Mouse (Mus musculus) heart, adult 2 months (tissue): ENCODE measurements at regions not wholly inside any gene's neighbourhood (a gene's known extent, or its start where the extent isn't known, plus 50 kb on each side); places are given as distances from the start of the nearest gene placed in this dataset.
A peak's percentile ranks its signal among the peaks of the same experiment; 100 is the strongest.

Source experiments
- DNase-seq, 2 experiments: peaks; one replicate each; pipeline ENCODE4 v3.0.0; 2021
- H3K27ac ChIP-seq: fragments of 200-600 bp; 2 replicates; pipeline ENCODE4 v1.8.1; 2022
- H3K27me3 ChIP-seq: fragments of 200-500 bp; 2 replicates; pipeline ENCODE4 v1.6.1; 2012; ENCODE audit warnings: mild to moderate bottlenecking, low read length, inconsistent platforms, mixed read lengths; ENCODE audit not compliant: control insufficient read depth, insufficient read depth
- H3K36me3 ChIP-seq: fragments of 200-500 bp; 2 replicates; pipeline ENCODE4 v1.6.1; 2012; ENCODE audit warnings: low read length, inconsistent platforms; ENCODE audit not compliant: control insufficient read depth, insufficient read depth
- H3K4me1 ChIP-seq: fragments of 200-500 bp; 2 replicates; pipeline ENCODE4 v1.6.1; 2011; ENCODE audit warnings: low read length; ENCODE audit not compliant: control insufficient read depth, insufficient read depth
- H3K4me3 ChIP-seq: fragments of 200-600 bp; 2 replicates; pipeline ENCODE4 v1.8.1; 2022
- H3K79me2 ChIP-seq: fragments of 200-500 bp; replicated peaks from 2 replicates; pipeline ENCODE4 v1.6.1; 2012; ENCODE audit warnings: mild to moderate bottlenecking, inconsistent platforms, low read length, moderate library complexity, mixed read lengths; ENCODE audit not compliant: control insufficient read depth, insufficient read depth
- H3K9ac ChIP-seq: fragments of 200-500 bp; 2 replicates; pipeline ENCODE4 v1.6.1; 2012; ENCODE audit warnings: low read depth, mild to moderate bottlenecking, control low read depth, inconsistent platforms, low read length, mixed read lengths
- CTCF ChIP-seq: fragments of 200-600 bp; IDR thresholded peaks from 2 replicates; pipeline ENCODE4 v1.8.1; 2022; ENCODE audit warnings: antibody characterized with exemption, mild to moderate bottlenecking, moderate library complexity
- EP300 ChIP-seq: fragments of 200-500 bp; IDR thresholded peaks from 2 replicates; pipeline ENCODE4 v1.6.1; 2011; ENCODE audit warnings: low read depth, low read length, control low read depth; ENCODE audit not compliant: insufficient read depth
- POLR2A ChIP-seq: fragments of 200-500 bp; IDR thresholded peaks from 2 replicates; pipeline ENCODE4 v1.6.1; 2011; ENCODE audit warnings: mild to moderate bottlenecking, low read depth, low read length, control low read depth; ENCODE audit not compliant: insufficient read depth
- WGBS: fragments of 180-500 bp; shearing (Covaris S2); methylation state at CpG from one replicate; pipeline ENCODE4 v1.1.7; 2018; 5-methylcytosine and 5-hydroxymethylcytosine counted together
- intact Hi-C: fragments of 180-260 bp; cut with DNase I; formaldehyde crosslinking; loops from one replicate; pipeline ENCODE4 v1.15.1; 2025

- Histone ChIP-seq H3K4me3 (no peak overlapping the region), H3K4me1 (no peaks in the 10 kb centered on the region), H3K27me3 (peaks cover 5% of the 10 kb centered on the region), H3K36me3 (no peaks in the 10 kb centered on the region), H3K27ac (no peak overlapping the region), H3K79me2 (no peaks in the 10 kb centered on the region), H3K9ac (no peak overlapping the region)
- WGBS, result 55% methylated on average over 8 of the region's 8 CpGs
- TF ChIP-seq CTCF (no peak), POLR2A (no peak), EP300 (no peak)
- no peak for DNase-seq
- intact Hi-C loops, result no loop called here
Measured at GRCm38 (mm10) chr13:83744110-83744752, 240.4 kb downstream of the Mef2c start.

- H3K27me3 ChIP-seq, result peaks cover 2% of the 10 kb centered on the region; the same call in 1 of the 2 replicates
- H3K4me1 ChIP-seq, result no peaks in the 10 kb centered on the region
- 1% methylated on average over 38 of the region's 38 CpGs for WGBS
- H3K36me3 ChIP-seq, result no peaks in the 10 kb centered on the region
- TF ChIP-seq POLR2A, result no peak
- TF ChIP-seq CTCF, result no peak
- no peak for TF ChIP-seq EP300
- H3K27ac ChIP-seq, result no peak overlapping the region
- no peaks in the 10 kb centered on the region for H3K79me2 ChIP-seq
- H3K9ac ChIP-seq, result no peak overlapping the region
- peak overlapping the region; percentile 25; the same call in 1 of the 2 replicates for H3K4me3 ChIP-seq
- intact Hi-C loops, result no loop called here
- DNase-seq, result peak in 1 of 2 experiments; percentile 18
Measured at GRCm38 (mm10) chr13:83744981-83745555, 241.2 kb downstream of the Mef2c start.

DNA sequence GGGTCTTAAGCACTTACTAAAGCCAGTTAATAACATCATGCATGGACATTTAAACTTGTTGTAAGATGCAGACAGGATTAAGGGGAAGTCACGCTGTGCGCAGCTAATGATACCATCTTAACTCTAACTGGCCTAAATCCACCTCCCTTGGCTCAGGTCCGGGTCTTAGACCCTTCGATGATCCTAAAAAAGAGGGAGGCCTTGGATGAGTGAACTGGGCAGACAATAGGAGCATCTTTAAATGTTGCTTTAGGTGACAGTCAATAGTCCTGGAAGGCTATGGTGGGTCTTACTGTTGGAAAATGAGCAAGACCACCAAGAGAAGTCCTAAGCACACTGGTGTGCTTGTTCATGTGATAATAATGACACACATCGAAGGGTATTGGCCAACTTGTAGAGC, 242.1 kb downstream of the Mef2c start:
- DNase-seq, result no peak
- H3K4me3 ChIP-seq, result no peak overlapping the region
- H3K79me2 ChIP-seq, result no peaks in the 10 kb centered on the region
- H3K27ac ChIP-seq, result no peak overlapping the region
- TF ChIP-seq CTCF (no peak), EP300 (no peak), POLR2A (no peak)
- 74% methylated on average over 5 of the region's 5 CpGs for WGBS
- intact Hi-C loops, result no loop called here
- no peaks in the 10 kb centered on the region for H3K36me3 ChIP-seq
- peaks cover 2% of the 10 kb centered on the region; the same call in 1 of the 2 replicates for H3K27me3 ChIP-seq
- H3K4me1 ChIP-seq, result no peaks in the 10 kb centered on the region
- no peak overlapping the region for H3K9ac ChIP-seq

DNA sequence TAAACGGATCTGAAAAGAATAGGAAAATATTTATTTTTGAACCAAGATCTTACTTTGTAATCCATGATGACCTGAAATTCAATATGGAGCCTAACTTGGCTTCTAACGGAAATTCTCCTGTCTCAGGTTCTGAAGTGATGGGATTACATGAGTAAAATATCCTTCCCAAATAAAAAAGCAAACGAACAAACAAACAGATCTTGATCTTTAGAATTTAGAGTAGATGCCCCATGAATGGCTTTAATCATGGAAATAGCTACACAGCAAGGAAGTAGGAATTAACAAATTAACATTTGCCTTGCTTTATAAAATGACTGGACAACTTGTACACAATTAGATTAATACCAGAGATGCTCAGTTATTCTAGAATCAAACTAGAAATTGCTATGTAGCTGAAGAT, 243.8 kb downstream of the Mef2c start:
- TF ChIP-seq POLR2A, result no peak
- no peak for TF ChIP-seq CTCF
- TF ChIP-seq EP300, result no peak
- H3K36me3 ChIP-seq, result no peaks in the 10 kb centered on the region
- DNase-seq, result no peak

DNA sequence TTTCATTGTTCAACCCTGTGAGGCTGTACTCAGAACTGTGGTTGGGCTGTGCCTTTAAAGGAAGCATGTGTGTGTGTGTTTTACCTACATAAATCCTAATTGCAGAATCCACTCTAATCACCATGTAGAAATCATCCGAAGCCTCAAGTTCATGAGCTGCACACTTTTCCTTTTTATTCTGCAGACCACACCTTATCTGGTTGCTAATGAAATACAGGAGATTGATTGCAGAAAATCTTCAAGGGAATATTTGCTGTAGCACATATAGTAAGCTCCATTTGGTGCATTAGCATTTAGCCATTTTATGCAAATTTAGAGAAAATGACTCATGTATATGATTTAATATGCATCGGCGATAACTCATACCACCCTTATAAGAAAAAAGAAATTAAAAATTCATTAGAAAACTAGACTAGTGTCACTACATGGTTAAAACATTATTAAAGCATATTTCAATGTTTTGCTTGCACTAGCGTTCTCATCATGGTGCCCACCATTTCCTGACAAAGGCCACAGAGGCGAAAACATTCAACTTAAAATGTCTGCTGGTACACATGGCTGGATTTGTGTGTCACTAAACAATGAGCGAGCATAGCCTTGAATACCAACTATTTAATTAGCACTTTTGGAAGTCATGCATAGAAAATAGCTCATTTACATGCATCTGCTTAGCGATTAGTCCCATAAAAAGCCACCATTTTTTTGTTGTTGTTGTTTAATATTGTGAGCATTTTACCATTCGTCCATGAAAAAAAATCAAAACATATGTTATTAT, 245.7 kb downstream of the Mef2c start:
- no peak for DNase-seq
- H3K9ac ChIP-seq, result no peak overlapping the region
- H3K4me1 ChIP-seq, result no peaks in the 10 kb centered on the region
- no peak overlapping the region for H3K27ac ChIP-seq
- 78% methylated on average over 8 of the region's 8 CpGs for WGBS
- peaks cover 2% of the 10 kb centered on the region; the same call in 1 of the 2 replicates for H3K27me3 ChIP-seq
- intact Hi-C loops, result no loop called here
- no peaks in the 10 kb centered on the region for H3K79me2 ChIP-seq
- TF ChIP-seq POLR2A, result no peak
- no peak for TF ChIP-seq EP300
- TF ChIP-seq CTCF, result no peak
- no peak overlapping the region for H3K4me3 ChIP-seq
- H3K36me3 ChIP-seq, result no peaks in the 10 kb centered on the region

More for the DNA sequence above, 243.8 kb downstream of the Mef2c start:
- Histone ChIP-seq H3K4me3 (no peak overlapping the region), H3K79me2 (no peaks in the 10 kb centered on the region), H3K27me3 (peaks cover 2% of the 10 kb centered on the region; the same call in 1 of the 2 replicates), H3K4me1 (no peaks in the 10 kb centered on the region), H3K27ac (no peak overlapping the region), H3K9ac (no peak overlapping the region)
- 75% methylated on average over 3 of the region's 3 CpGs for WGBS
- intact Hi-C loops, result no loop called here

GRCm38 (mm10) chr13:83750437-83750836, 246.6 kb downstream of the Mef2c start:
- TF ChIP-seq CTCF (no peak), POLR2A (no peak), EP300 (no peak)
- 52% methylated on average over 4 of the region's 4 CpGs for WGBS

More at GRCm38 (mm10) chr13:83750437-83750836, 246.6 kb downstream of the Mef2c start:
- DNase-seq, result no peak
- Histone ChIP-seq H3K9ac (no peak overlapping the region), H3K27ac (no peak overlapping the region), H3K79me2 (no peaks in the 10 kb centered on the region), H3K4me3 (no peak overlapping the region), H3K36me3 (no peaks in the 10 kb centered on the region), H3K4me1 (no peaks in the 10 kb centered on the region), H3K27me3 (no peaks in the 10 kb centered on the region)
- intact Hi-C loops, result no loop called here
